Mouse (Mus musculus): ENCODE measurements at regions not wholly inside any gene's neighbourhood (a gene's known extent, or its start where the extent isn't known, plus 50 kb on each side); places are given as distances from the start of the nearest gene placed in this dataset.
"Not testable (repeated sequence)": the region's sequence is repeated elsewhere in the genome, so short reads cannot be mapped to it uniquely, and the experiment has no call there.

GRCm38 (mm10) chr12:117327086-117327485 is 189.2 kb upstream of the Rapgef5 start:
- not testable (repeated sequence) for ATAC-seq (ENCODE audit: insufficient number of reproducible peaks, insufficient read depth, low FRiP score, low TSS enrichment, low read depth); H3K4me3 ChIP-seq; H3K4me1 ChIP-seq; H3K4me2 ChIP-seq; H3K27ac ChIP-seq; H3K9me3 ChIP-seq; H3K27me3 ChIP-seq; H3K36me3 ChIP-seq; H3K9ac ChIP-seq
- WGBS: 57% methylated on average over 5 of the region's 5 CpGs

- Histone ChIP-seq H3K9ac (no peak overlapping the region), H3K4me2 (no peak overlapping the region), H3K9me3 (no peaks in the 10 kb centered on the region), H3K4me3 (no peak overlapping the region), H3K4me1 (no peaks in the 10 kb centered on the region), H3K36me3 (no peaks in the 10 kb centered on the region), H3K27ac (no peak overlapping the region), H3K27me3 (no peaks in the 10 kb centered on the region)
- ATAC-seq (ENCODE audit: insufficient number of reproducible peaks, insufficient read depth, low FRiP score, low TSS enrichment, low read depth): no peak
These were observed 185.9 kb upstream of the Rapgef5 start for GRCm38 (mm10) chr12:117330418-117330817.

GRCm38 (mm10) chr12:117336856-117337255 is 179.4 kb upstream of the Rapgef5 start:
- Histone ChIP-seq H3K36me3 (no peaks in the 10 kb centered on the region), H3K9ac (no peak overlapping the region), H3K27ac (no peak overlapping the region), H3K4me2 (no peak overlapping the region), H3K4me1 (0 out of 2 replicates have a peak, but pooled peaks cover 3% of the 10 kb centered on the region), H3K4me3 (no peak overlapping the region), H3K27me3 (no peaks in the 10 kb centered on the region), H3K9me3 (no peaks in the 10 kb centered on the region)
- ATAC-seq (ENCODE audit: insufficient number of reproducible peaks, insufficient read depth, low FRiP score, low TSS enrichment, low read depth): no peak
- WGBS: 62% methylated on average over 4 of the region's 4 CpGs

- no peak overlapping the region for H3K4me3 ChIP-seq
- no peak overlapping the region for H3K27ac ChIP-seq
- H3K9ac ChIP-seq: no peak overlapping the region
- no peaks in the 10 kb centered on the region for H3K27me3 ChIP-seq
- H3K4me1 ChIP-seq: peaks cover 21% of the 10 kb centered on the region
- H3K36me3 ChIP-seq: no peaks in the 10 kb centered on the region
- WGBS: 39% methylated on average over 6 of the region's 6 CpGs
- H3K4me2 ChIP-seq: no peak overlapping the region
- no peak for ATAC-seq (ENCODE audit: insufficient number of reproducible peaks, insufficient read depth, low FRiP score, low TSS enrichment, low read depth)
- no peaks in the 10 kb centered on the region for H3K9me3 ChIP-seq
These were observed 174.0 kb upstream of the Rapgef5 start for GRCm38 (mm10) chr12:117342321-117342720.

- no peak overlapping the region for H3K9ac ChIP-seq
- peaks cover 21% of the 10 kb centered on the region for H3K4me1 ChIP-seq
- no peak overlapping the region for H3K4me2 ChIP-seq
- 84% methylated on average over 3 of the region's 3 CpGs for WGBS
- no peaks in the 10 kb centered on the region for H3K36me3 ChIP-seq
- no peaks in the 10 kb centered on the region for H3K9me3 ChIP-seq
- H3K27me3 ChIP-seq: no peaks in the 10 kb centered on the region
- H3K4me3 ChIP-seq: no peak overlapping the region
- H3K27ac ChIP-seq: no peak overlapping the region
- no peak for ATAC-seq (ENCODE audit: insufficient number of reproducible peaks, insufficient read depth, low FRiP score, low TSS enrichment, low read depth)
These were observed 173.2 kb upstream of the Rapgef5 start for GRCm38 (mm10) chr12:117343121-117343520.

- not testable (repeated sequence) for H3K36me3 ChIP-seq; H3K27me3 ChIP-seq; ATAC-seq (ENCODE audit: insufficient number of reproducible peaks, insufficient read depth, low FRiP score, low TSS enrichment, low read depth); H3K4me2 ChIP-seq; H3K9ac ChIP-seq; H3K27ac ChIP-seq; H3K4me3 ChIP-seq; H3K9me3 ChIP-seq
- peaks cover 21% of the 10 kb centered on the region for H3K4me1 ChIP-seq
- 75% methylated on average over 5 of the region's 5 CpGs for WGBS
These were observed 172.7 kb upstream of the Rapgef5 start for GRCm38 (mm10) chr12:117343605-117344004.

- Histone ChIP-seq H3K9me3 (no peaks in the 10 kb centered on the region), H3K36me3 (no peaks in the 10 kb centered on the region), H3K4me2 (no peak overlapping the region), H3K27me3 (no peaks in the 10 kb centered on the region), H3K9ac (no peak overlapping the region), H3K27ac (peak overlapping the region; percentile 41; the same call in 1 of the 2 replicates), H3K4me3 (no peak overlapping the region), H3K4me1 (peaks cover 21% of the 10 kb centered on the region)
- no peak for ATAC-seq (ENCODE audit: insufficient number of reproducible peaks, insufficient read depth, low FRiP score, low TSS enrichment, low read depth)
- 36% methylated on average over 11 of the region's 11 CpGs for WGBS
These were observed 171.8 kb upstream of the Rapgef5 start for GRCm38 (mm10) chr12:117344266-117345087.

GRCm38 (mm10) chr12:117345088-117345977 is 170.9 kb upstream of the Rapgef5 start:
- Histone ChIP-seq H3K27ac (peak overlapping the region; percentile 41; the same call in 1 of the 2 replicates), H3K4me3 (peak overlapping the region; percentile 8; the same call in 1 of the 2 replicates), H3K4me1 (peaks cover 21% of the 10 kb centered on the region), H3K9ac (0 out of 2 replicates have a peak overlapping the region, but pooled peaks have one; percentile 23), H3K9me3 (no peaks in the 10 kb centered on the region), H3K4me2 (peak overlapping the region; percentile 47), H3K36me3 (no peaks in the 10 kb centered on the region), H3K27me3 (no peaks in the 10 kb centered on the region)
- no peak for ATAC-seq (ENCODE audit: insufficient number of reproducible peaks, insufficient read depth, low FRiP score, low TSS enrichment, low read depth)
- WGBS: 23% methylated on average over 20 of the region's 20 CpGs

- Histone ChIP-seq H3K9ac (no peak overlapping the region), H3K4me3 (no peak overlapping the region), H3K27me3 (no peaks in the 10 kb centered on the region), H3K4me1 (peaks cover 20% of the 10 kb centered on the region), H3K27ac (no peak overlapping the region), H3K4me2 (no peak overlapping the region), H3K9me3 (no peaks in the 10 kb centered on the region), H3K36me3 (no peaks in the 10 kb centered on the region)
- WGBS: 80% methylated on average over 2 of the region's 2 CpGs
- no peak for ATAC-seq (ENCODE audit: insufficient number of reproducible peaks, insufficient read depth, low FRiP score, low TSS enrichment, low read depth)
These were observed 170.2 kb upstream of the Rapgef5 start for GRCm38 (mm10) chr12:117346091-117346490.

GRCm38 (mm10) chr12:117347135-117347534 is 169.1 kb upstream of the Rapgef5 start:
- Histone ChIP-seq H3K4me3 (no peak overlapping the region), H3K27ac (no peak overlapping the region), H3K4me1 (peaks cover 18% of the 10 kb centered on the region), H3K4me2 (no peak overlapping the region), H3K27me3 (0 out of 2 replicates have a peak, but pooled peaks cover 5% of the 10 kb centered on the region), H3K9me3 (no peaks in the 10 kb centered on the region), H3K9ac (no peak overlapping the region), H3K36me3 (no peaks in the 10 kb centered on the region)
- 53% methylated on average over 3 of the region's 3 CpGs for WGBS
- no peak for ATAC-seq (ENCODE audit: insufficient number of reproducible peaks, insufficient read depth, low FRiP score, low TSS enrichment, low read depth)

GRCm38 (mm10) chr12:117348516-117348915 is 167.8 kb upstream of the Rapgef5 start:
- Histone ChIP-seq H3K4me3 (no peak overlapping the region), H3K27ac (no peak overlapping the region), H3K4me1 (peaks cover 18% of the 10 kb centered on the region), H3K27me3 (0 out of 2 replicates have a peak, but pooled peaks cover 5% of the 10 kb centered on the region), H3K9me3 (no peaks in the 10 kb centered on the region), H3K9ac (no peak overlapping the region), H3K36me3 (no peaks in the 10 kb centered on the region), H3K4me2 (no peak overlapping the region)
- WGBS: 88% methylated on average over 3 of the region's 3 CpGs
- no peak for ATAC-seq (ENCODE audit: insufficient number of reproducible peaks, insufficient read depth, low FRiP score, low TSS enrichment, low read depth)
